Mouse (Mus musculus): ENCODE results near the gene Gm11273. TPM values are rescaled to one million over a fixed set of nuclear protein-coding genes. Genes with fewer than 3 reads are reported as not detected.
"Not testable (repeated sequence)": the region's sequence is repeated elsewhere in the genome, so short reads cannot be mapped to it uniquely, and the experiment has no call there.

The Gm11273 gene
- polyA plus RNA-seq, 2 experiments = 5.9 to 6.8 TPM

DNA sequence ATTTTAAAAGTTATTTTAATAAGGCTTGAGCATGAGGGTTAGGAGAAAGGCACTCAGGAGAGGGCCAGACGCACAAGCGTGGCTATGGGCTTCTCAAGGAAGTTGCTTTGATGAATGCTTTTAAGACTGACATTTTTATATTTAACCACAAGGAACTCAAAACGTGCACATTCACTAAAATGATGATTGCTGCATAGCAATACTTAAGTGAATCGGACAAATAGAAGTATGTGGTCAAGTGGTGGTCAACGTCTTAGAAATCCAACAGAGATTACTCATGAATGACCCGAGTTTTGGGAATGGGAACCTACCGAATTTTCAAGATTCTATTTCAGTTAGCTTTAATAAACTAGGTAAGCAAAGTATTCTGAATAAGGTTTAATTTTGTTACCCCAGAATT is 28.9 kb upstream of the Gm11273 start:
- H3K4me1 ChIP-seq (ENCODE audit: control insufficient read depth, insufficient read depth, low read length) = 0 out of 2 replicates have a peak, but pooled peaks cover 6% of the 10 kb centered on the region
- no peaks in the 10 kb centered on the region for H3K9me3 ChIP-seq (ENCODE audit: control insufficient read depth, low read length)
- peak overlapping the region; percentile 54 for H3K4me2 ChIP-seq (replicated peaks; ENCODE audit: low read depth, low read length, severe bottlenecking)
- TF ChIP-seq POLR2A (IDR thresholded peaks at IDR 0.05; ENCODE audit: borderline replicate concordance, extremely low read depth, insufficient read depth, insufficient read length) = no peak
- peak overlapping the region; percentile 88 for H3K4me3 ChIP-seq (replicated peaks; ENCODE audit: low read length)
- no peaks in the 10 kb centered on the region for H3K27me3 ChIP-seq (ENCODE audit: control insufficient read depth, insufficient read depth, low read length)
- no peak overlapping the region for H3K27ac ChIP-seq (replicated peaks; ENCODE audit: low read depth, low read length)
- H3K9ac ChIP-seq (ENCODE audit: low read depth, low read length, severe bottlenecking) = peak overlapping the region; percentile 26
- DNase-seq (ENCODE audit: low spot score) (no peak), ATAC-seq (ENCODE audit: low FRiP score, low read depth) (no peak)
- peaks cover 13% of the 10 kb centered on the region for H3K36me3 ChIP-seq (ENCODE audit: control insufficient read depth, insufficient read depth, low read length)
- 52% methylated on average over 7 of the region's 7 CpGs for WGBS

DNA sequence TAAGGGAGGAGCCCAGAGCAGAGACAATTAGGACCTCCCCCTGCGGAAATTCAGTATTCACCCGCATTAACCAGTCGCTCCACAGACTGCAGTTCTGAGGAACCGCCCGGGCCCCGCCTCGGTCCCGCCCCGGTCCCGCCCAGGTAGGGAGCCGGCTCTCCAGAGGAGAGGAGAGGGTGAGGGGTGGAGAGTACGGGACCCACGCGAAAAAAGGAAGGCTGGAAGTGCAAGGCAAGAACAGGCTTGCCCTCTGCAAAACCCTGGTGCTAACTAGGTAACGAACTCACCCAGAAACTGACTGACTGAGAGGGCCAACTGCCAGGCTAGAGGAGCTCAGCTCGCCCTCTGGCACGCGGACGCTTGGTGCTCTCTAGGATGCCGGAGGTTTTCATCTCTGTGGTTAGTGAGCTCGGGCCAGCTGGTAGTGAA is 5.0 kb upstream of the Gm11273 start:
- H3K9me3 ChIP-seq (ENCODE audit: control insufficient read depth, low read length) = no peaks in the 10 kb centered on the region
- H3K4me2 ChIP-seq (replicated peaks; ENCODE audit: low read depth, low read length, severe bottlenecking) = peak overlapping the region; percentile 56
- no peaks in the 10 kb centered on the region for H3K27me3 ChIP-seq (ENCODE audit: control insufficient read depth, insufficient read depth, low read length)
- H3K4me1 ChIP-seq (ENCODE audit: control insufficient read depth, insufficient read depth, low read length) = no peaks in the 10 kb centered on the region
- DNase-seq (ENCODE audit: low spot score) = peak; percentile 93
- peak overlapping the region; percentile 67 for H3K9ac ChIP-seq (ENCODE audit: low read depth, low read length, severe bottlenecking)
- peak; percentile 17; the same call in 1 of the 2 replicates for TF ChIP-seq POLR2A (IDR thresholded peaks at IDR 0.05; ENCODE audit: borderline replicate concordance, extremely low read depth, insufficient read depth, insufficient read length)
- peak overlapping the region; percentile 62 for H3K4me3 ChIP-seq (replicated peaks; ENCODE audit: low read length)
- H3K36me3 ChIP-seq (ENCODE audit: control insufficient read depth, insufficient read depth, low read length) = no peaks in the 10 kb centered on the region
- H3K27ac ChIP-seq (replicated peaks; ENCODE audit: low read depth, low read length) = peak overlapping the region; percentile 86
- under 1% methylated on average over 21 of the region's 21 CpGs for WGBS
- ATAC-seq (ENCODE audit: low FRiP score, low read depth) = peak; percentile 99

DNA sequence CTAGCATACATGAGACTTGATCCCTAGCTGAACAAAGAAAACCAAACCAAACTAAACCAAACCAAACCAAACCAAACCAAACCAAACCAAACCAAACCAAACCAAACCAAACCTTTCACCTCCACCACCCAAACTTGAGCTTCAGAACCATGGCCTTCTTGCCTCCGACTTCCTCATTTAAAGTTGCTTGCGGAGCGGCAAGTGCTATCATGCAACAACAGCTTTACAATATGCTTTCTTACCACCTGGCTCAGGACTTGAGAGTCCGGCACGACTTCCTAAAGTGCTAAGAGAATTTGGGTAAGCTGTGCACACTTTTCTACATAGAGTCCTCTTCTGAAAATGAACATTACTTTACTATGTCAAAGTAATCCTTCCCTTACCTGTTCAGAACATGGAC is 1.1 kb upstream of the Gm11273 start:
- no peak for ATAC-seq (ENCODE audit: low FRiP score, low read depth)
- no peaks in the 10 kb centered on the region for H3K9me3 ChIP-seq (ENCODE audit: control insufficient read depth, low read length)
- no peak overlapping the region for H3K4me2 ChIP-seq (replicated peaks; ENCODE audit: low read depth, low read length, severe bottlenecking)
- no peak overlapping the region for H3K9ac ChIP-seq (ENCODE audit: low read depth, low read length, severe bottlenecking)
- no peak overlapping the region for H3K4me3 ChIP-seq (replicated peaks; ENCODE audit: low read length)
- 84% methylated on average over 5 of the region's 5 CpGs for WGBS
- H3K27me3 ChIP-seq (ENCODE audit: control insufficient read depth, insufficient read depth, low read length) = no peaks in the 10 kb centered on the region
- no peak overlapping the region for H3K27ac ChIP-seq (replicated peaks; ENCODE audit: low read depth, low read length)
- DNase-seq (ENCODE audit: low spot score) = no peak
- H3K4me1 ChIP-seq (ENCODE audit: control insufficient read depth, insufficient read depth, low read length) = no peaks in the 10 kb centered on the region
- no peak for TF ChIP-seq POLR2A (IDR thresholded peaks at IDR 0.05; ENCODE audit: borderline replicate concordance, extremely low read depth, insufficient read depth, insufficient read length)
- H3K36me3 ChIP-seq (ENCODE audit: control insufficient read depth, insufficient read depth, low read length) = no peaks in the 10 kb centered on the region

DNA sequence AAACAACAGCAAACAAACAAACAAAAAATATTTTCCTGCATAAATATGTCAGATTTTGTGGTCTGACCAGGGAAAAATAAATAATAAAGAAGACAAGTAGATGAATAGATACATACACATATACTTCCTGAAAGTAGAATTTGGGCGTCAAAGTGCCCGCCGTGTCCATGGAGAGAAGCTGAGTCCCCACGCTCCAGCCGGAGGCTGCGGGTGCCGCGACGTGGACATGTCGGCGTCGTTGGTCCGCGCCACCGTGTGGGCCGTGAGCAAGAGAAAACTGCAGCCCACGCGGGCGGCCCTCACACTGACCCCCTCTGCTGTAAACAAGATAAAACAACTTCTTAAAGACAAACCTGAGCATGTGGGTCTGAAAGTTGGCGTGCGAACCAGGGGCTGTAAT is 6.1 kb downstream of the Gm11273 start, which contains the start of gene AK157302:
Gene AK157302, plus strand, starts transcription at position 144 of the 400 bp plus-strand sequence.
- Histone ChIP-seq H3K27ac (replicated peaks; ENCODE audit: low read depth, low read length) (no peak within 1 kb of the TSS), H3K4me1 (ENCODE audit: control insufficient read depth, insufficient read depth, low read length) (no peaks in the 10 kb centered on the region), H3K4me3 (replicated peaks; ENCODE audit: low read length) (no peak within 1 kb of the TSS), H3K27me3 (ENCODE audit: control insufficient read depth, insufficient read depth, low read length) (no peaks in the 10 kb centered on the region), H3K36me3 (ENCODE audit: control insufficient read depth, insufficient read depth, low read length) (no peaks in the 10 kb centered on the region), H3K9ac (ENCODE audit: low read depth, low read length, severe bottlenecking) (no peak within 1 kb of the TSS), H3K9me3 (ENCODE audit: control insufficient read depth, low read length) (no peaks in the 10 kb centered on the region), H3K4me2 (replicated peaks; ENCODE audit: low read depth, low read length, severe bottlenecking) (no peak within 1 kb of the TSS)
- WGBS = 92% methylated on average over 20 of the region's 21 CpGs
- ATAC-seq (ENCODE audit: low FRiP score, low read depth) (no peak), DNase-seq (ENCODE audit: low spot score) (no peak)
- no peak for TF ChIP-seq POLR2A (IDR thresholded peaks at IDR 0.05; ENCODE audit: borderline replicate concordance, extremely low read depth, insufficient read depth, insufficient read length)

DNA sequence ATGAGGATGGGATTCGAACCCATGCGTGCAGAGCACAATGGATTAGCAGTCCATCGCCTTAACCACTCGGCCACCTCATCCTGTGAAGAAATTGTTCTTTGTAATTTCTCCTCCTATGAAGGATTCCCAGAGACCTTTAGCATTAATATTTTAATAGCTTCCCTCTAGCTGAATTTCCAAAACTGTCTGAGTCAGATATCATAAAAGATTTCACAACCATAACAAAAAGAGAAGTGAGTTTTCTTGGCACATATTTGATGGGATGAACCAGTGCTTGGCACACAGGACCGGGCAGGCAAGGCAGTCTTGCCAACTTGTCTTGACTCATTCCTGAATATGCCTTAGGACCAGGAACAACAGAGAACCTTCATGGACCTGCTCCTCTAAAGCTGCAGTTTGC is 8.4 kb downstream of the Gm11273 start:
- Histone ChIP-seq H3K4me2 (replicated peaks; ENCODE audit: low read depth, low read length, severe bottlenecking) (no peak overlapping the region), H3K4me1 (ENCODE audit: control insufficient read depth, insufficient read depth, low read length) (no peaks in the 10 kb centered on the region), H3K9me3 (ENCODE audit: control insufficient read depth, low read length) (no peaks in the 10 kb centered on the region), H3K27ac (replicated peaks; ENCODE audit: low read depth, low read length) (no peak overlapping the region), H3K4me3 (replicated peaks; ENCODE audit: low read length) (no peak overlapping the region), H3K9ac (ENCODE audit: low read depth, low read length, severe bottlenecking) (no peak overlapping the region), H3K36me3 (ENCODE audit: control insufficient read depth, insufficient read depth, low read length) (no peaks in the 10 kb centered on the region), H3K27me3 (ENCODE audit: control insufficient read depth, insufficient read depth, low read length) (no peaks in the 10 kb centered on the region)
- TF ChIP-seq POLR2A (IDR thresholded peaks at IDR 0.05; ENCODE audit: borderline replicate concordance, extremely low read depth, insufficient read depth, insufficient read length) = no peak
- WGBS = 92% methylated on average over 5 of the region's 5 CpGs
- no peak for DNase-seq (ENCODE audit: low spot score)
- ATAC-seq (ENCODE audit: low FRiP score, low read depth) = no peak

DNA sequence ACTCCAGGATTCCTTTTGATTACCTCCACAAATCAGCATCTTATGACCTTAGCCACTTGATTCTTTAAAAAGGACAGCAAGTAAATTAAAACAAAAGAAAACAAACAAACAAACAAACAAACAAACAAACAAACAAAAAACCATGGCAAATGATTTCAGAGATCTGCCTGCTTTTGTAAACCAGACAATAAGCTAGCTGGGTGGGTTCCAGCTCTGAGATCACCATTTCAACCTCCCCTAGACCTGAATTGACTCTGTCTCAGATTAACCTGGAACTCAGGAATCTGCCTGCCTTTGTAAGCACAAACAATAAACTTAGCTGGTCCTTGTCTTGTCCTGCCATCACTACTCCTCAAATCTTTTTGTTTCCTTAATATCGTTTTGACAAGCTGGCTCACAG is 14.3 kb downstream of the Gm11273 start:
- WGBS = 89% methylated on average over 1 of the region's 1 CpGs
- no peak overlapping the region for H3K9ac ChIP-seq (ENCODE audit: low read depth, low read length, severe bottlenecking)
- H3K9me3 ChIP-seq (ENCODE audit: control insufficient read depth, low read length) = peaks cover 6% of the 10 kb centered on the region; the same call in 1 of the 2 replicates
- ATAC-seq (ENCODE audit: low FRiP score, low read depth) = no peak
- no peak for TF ChIP-seq POLR2A (IDR thresholded peaks at IDR 0.05; ENCODE audit: borderline replicate concordance, extremely low read depth, insufficient read depth, insufficient read length)
- no peak for DNase-seq (ENCODE audit: low spot score)
- H3K36me3 ChIP-seq (ENCODE audit: control insufficient read depth, insufficient read depth, low read length) = no peaks in the 10 kb centered on the region
- no peak overlapping the region for H3K27ac ChIP-seq (replicated peaks; ENCODE audit: low read depth, low read length)
- no peaks in the 10 kb centered on the region for H3K27me3 ChIP-seq (ENCODE audit: control insufficient read depth, insufficient read depth, low read length)
- no peak overlapping the region for H3K4me2 ChIP-seq (replicated peaks; ENCODE audit: low read depth, low read length, severe bottlenecking)
- H3K4me1 ChIP-seq (ENCODE audit: control insufficient read depth, insufficient read depth, low read length) = no peaks in the 10 kb centered on the region
- no peak overlapping the region for H3K4me3 ChIP-seq (replicated peaks; ENCODE audit: low read length)

DNA sequence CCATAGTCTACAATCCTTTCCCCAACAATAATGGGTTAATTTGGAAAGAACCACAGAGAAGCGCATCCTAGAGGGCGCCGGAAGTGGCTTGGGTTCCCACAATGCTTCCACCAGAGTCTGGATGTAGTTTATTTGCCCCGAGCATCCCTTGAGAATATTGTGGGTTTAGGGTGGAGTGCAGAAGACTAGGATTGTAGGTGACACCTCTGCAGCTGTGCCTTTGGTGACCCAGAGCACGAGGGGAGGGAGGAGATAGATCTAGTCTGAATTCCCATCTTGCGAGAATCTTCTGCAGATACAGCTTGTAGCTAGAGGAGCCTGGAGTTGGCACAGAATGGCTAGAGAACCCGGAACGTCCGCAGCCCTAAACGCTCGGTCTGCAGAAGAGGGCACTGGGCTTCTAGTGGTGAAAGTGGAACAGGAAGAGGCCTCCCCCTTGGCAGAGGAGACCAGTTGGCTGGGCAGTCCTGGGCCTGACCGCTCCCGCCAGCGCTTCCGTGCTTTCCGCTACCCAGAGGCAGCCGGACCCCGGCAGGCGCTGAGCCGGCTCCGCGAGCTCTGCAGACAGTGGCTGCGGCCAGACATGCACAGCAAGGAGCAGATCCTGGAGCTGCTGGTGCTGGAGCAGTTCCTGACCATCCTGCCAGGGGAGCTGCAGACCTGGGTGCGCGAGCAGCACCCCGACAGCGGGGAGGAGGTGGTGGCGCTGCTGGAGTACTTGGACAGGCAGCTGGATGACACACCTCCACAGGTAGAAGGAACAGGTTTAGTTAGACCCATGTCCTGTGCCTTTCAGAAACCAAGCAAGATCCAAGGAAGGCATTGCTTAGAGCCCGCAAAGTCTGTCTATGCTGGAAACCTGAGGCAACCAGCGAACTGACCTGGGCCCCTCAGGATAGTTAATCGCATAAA is 22.2 kb downstream of the Gm11273 start, which contains the start of the genes Zkscan4 and Gm10065:
Gene Zkscan4, plus strand, starts transcription at position 149 of the 912 bp plus-strand sequence.
Gene Gm10065, minus strand, starts transcription at position 683 of the 912 bp plus-strand sequence.
- H3K4me1 ChIP-seq (ENCODE audit: control insufficient read depth, insufficient read depth, low read length); H3K9me3 ChIP-seq (ENCODE audit: control insufficient read depth, low read length); H3K27me3 ChIP-seq (ENCODE audit: control insufficient read depth, insufficient read depth, low read length); H3K36me3 ChIP-seq (ENCODE audit: control insufficient read depth, insufficient read depth, low read length): not testable (repeated sequence)
- peak; percentile 89 for DNase-seq (ENCODE audit: low spot score)
- Histone ChIP-seq H3K4me2 (replicated peaks; ENCODE audit: low read depth, low read length, severe bottlenecking) (peak within 1 kb of the TSS; percentile 55), H3K9ac (ENCODE audit: low read depth, low read length, severe bottlenecking) (peak within 1 kb of the TSS; percentile 60), H3K27ac (replicated peaks; ENCODE audit: low read depth, low read length) (peak within 1 kb of the TSS; percentile 71), H3K4me3 (replicated peaks; ENCODE audit: low read length) (peak within 1 kb of the TSS; percentile 50)
- peak; percentile 81 for ATAC-seq (ENCODE audit: low FRiP score, low read depth)
- 3% methylated on average over 22 of the region's 31 CpGs for WGBS
